Mouse (Mus musculus) adrenal gland, adult 2 months (tissue): ENCODE measurements around the gene Bcar3. TPM values are rescaled to one million over a fixed set of nuclear protein-coding genes. Genes with fewer than 3 reads are reported as not detected.

ENCODE experiments used
- DNase-seq: peaks from one replicate; pipeline ENCODE4 v3.0.0; 2021
- polyA plus RNA-seq: library from polyadenylated mRNA; depleted of rRNA; stranded (reverse); fragments of >200 nt; gene quantifications from 2 replicates; pipeline ENCODE4 v1.2.3, GENCODE M21; 2012
- total RNA-seq, 2 experiments: library from RNA; stranded (reverse); gene quantifications; 2 replicates each; pipeline ENCODE4 v1.2.3; 2021

Bcar3 gene
- total and polyA plus RNA-seq, 3 experiments = 51.6 to 128 (median 63.5) TPM

DNA sequence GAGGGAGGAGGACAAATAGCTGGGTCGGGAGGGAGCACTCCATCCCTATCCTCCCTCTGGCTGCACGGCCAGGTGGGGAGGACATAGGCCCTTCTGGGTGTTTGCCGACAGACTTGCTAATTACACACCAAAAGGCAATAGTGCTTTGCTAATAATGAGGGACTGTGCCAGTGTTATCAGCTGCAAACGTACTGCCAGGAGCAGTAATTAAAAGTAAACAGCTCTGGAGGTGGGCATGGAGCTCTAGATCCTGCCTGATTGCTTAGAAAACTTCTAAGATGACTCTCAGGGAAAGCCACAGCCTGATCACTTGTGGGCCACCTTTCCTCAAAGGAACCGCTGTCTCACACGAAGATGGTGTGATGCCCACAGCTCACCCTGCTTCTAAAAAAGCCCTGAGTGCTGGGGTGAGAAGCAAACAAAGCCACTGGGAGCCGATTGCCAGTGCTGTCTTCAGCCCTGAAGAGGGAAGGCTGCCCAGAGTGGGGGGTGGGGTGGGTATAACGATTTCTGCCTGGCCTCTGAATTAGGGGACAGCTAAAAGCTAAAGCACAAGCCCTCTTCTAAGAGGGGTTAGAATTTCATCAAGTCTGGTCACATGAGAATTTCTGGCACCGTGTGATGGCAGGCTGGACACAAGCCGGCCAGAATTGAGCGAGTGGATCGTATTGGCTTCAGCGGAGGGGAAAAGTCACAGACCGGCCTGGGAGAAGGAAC lies 189.3 kb downstream of the Bcar3 start:
- DNase-seq = peak; percentile 59

- DNase-seq = no peak
Measured at GRCm38 (mm10) chr3:122483783-122484130, 189.8 kb downstream of the Bcar3 start.

- no peak for DNase-seq
Measured at GRCm38 (mm10) chr3:122484301-122484700, 190.4 kb downstream of the Bcar3 start.

DNA sequence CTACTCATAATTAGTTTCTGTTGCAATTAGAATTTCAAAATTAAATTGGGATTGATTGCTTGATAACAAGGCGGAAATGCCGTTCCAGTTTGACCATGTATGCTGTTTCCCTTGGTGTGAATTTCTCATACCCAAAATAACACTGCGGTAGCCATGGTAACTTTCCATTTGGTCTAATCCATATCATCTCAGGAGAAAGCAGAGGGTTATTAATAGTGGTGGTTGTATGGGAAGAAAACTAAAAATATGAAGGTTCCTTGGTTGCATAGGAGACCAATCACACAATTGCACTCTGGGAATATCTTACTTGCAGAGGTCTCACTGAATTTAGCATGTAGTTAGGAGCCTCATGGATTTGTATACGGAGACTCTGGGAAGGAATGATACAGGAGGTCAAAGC lies 191.8 kb downstream of the Bcar3 start:
- no peak for DNase-seq

DNA sequence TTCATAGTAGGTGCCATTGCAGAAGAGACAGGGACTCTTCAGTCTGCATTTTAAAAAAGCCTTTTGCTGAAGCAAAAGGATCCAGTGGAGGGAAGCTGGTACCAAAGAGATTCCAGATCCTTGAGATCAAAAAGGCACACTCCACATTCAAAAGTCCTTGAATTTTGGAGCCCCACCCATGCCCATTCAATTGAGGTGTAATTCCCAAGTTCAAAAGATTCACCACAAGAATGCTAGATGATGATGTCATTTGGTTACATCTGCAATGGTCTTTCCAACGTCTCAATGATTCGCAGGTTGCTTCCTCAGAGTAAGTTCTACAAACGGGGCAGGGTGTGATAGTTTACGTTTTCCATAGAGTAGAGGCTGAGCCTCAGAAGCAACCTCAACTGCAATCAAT lies 192.3 kb downstream of the Bcar3 start:
- DNase-seq = no peak

- DNase-seq = no peak
Measured at GRCm38 (mm10) chr3:122488051-122488754, 194.3 kb downstream of the Bcar3 start.

- no peak for DNase-seq
Measured at GRCm38 (mm10) chr3:122490574-122490973, 196.6 kb downstream of the Bcar3 start.

GRCm38 (mm10) chr3:122492006-122492405 lies 198.1 kb downstream of the Bcar3 start:
- DNase-seq = no peak

GRCm38 (mm10) chr3:122492872-122493615 lies 199.1 kb downstream of the Bcar3 start:
- DNase-seq = no peak

DNA sequence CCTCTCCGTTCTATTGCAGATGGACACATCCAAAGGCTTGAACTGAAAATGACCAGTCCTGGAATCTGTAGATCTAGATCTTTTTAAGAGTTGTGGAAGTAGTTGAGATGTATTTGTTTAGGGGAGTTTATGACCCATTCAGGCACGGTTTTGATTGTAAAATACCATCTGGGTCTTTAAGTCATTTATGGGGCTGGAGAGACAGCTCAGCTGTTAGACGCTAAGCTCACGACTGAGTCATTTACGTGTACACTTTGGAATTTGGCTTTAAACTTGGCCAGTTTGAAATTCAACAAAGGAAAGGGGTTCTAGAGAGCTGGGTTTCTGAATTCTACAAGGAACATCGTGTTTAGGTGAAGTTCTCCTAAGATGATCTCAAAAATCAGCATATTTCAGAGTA lies 200.8 kb downstream of the Bcar3 start:
- no peak for DNase-seq

DNA sequence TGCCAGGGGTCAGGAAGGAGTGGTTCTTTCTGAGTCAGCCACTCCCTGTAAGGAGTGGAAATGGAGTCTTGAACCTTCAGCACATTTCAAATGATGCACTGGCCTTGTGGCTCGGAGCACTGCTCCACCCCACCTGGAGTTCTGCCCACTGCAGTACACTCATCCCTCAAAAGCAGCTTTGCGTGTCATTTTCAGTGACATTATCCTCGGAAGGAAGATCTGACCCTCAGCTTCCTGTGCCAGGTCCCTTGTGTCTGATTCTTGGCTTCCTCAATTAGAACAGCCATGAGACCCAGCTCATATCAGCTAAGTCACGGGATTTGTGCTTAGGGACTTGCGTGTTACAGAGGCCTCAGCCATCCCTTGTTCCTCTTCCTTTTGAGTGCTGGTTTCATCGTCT lies 203.9 kb downstream of the Bcar3 start:
- DNase-seq = peak; percentile 88

DNA sequence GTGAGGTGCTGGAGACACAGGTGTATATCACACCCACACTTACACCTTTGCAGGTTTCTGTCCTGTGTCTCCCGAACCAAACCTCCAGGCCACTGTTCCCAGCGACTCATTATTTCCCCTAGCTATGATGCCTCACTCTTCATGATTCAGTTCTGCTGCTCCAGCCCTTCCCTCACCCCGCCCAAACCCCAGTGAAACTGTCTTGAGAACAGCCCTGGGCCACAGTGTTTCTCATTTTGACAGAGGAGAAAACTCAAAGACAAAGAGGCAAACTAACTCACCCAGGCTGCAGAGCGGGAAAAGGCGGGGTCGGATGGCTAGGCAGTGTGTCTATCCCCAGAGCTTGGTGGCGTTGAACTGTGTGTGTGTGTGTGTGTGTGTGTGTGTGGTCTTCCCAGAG lies 204.6 kb downstream of the Bcar3 start:
- DNase-seq = peak; percentile 42

DNA sequence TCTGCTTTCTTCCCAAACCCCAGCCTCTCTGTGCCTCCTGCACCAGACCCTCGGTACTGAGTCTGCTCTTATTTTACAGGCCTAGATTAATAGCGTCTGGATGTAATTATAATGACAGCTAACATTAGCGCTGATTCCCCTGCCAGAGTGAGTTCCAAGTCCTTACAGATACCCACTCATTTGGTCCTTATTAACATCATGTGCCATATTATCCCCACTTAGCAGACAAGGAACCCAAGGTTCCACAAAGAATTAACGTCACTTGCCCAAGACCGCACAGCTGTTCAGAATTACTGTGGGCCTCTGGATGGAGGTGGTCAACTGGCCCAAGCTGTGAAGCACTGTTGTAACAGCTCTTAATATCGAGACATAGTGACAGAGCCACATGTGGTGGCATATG lies 205.7 kb downstream of the Bcar3 start:
- no peak for DNase-seq

DNA sequence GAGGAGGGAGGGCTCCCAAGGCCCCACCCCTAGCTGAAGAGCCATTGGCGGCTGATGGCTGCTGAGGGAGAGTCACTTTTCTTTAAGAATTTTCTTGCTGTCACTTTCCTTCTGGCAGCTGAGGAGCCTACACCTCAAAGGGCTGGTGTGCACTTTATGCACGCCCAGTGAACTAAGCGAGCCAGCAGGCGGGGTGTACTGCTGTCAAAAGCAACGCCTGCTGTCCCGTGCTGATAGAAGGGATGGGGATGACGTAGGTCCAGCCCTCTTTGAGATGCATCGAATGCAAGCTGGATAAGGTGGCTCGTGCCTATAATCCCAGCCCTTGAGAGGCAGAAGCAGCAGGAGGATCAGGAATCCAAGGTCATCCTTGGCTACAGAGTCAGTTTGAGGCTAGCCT lies 207.0 kb downstream of the Bcar3 start:
- no peak for DNase-seq

GRCm38 (mm10) chr3:122506343-122506916 lies 212.5 kb downstream of the Bcar3 start:
- no peak for DNase-seq

DNA sequence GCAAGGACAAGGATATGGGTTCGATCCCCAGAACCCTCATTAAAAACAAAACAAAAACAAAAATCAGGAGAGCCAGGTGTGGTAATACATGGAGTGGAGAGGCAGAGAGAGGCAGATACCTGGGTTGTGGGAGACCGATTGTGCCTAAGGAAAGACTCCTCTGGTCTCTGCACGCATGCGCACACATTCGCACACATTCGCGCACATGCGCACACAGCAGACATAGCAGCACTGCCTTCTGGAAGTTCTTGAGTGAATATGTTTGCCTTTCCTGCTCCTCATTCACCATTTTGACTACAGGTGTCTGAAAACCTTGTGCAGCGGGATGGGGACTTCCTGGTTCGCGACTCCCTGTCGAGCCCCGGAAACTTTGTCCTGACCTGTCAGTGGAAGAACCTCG lies 213.9 kb downstream of the Bcar3 start:
- no peak for DNase-seq

DNA sequence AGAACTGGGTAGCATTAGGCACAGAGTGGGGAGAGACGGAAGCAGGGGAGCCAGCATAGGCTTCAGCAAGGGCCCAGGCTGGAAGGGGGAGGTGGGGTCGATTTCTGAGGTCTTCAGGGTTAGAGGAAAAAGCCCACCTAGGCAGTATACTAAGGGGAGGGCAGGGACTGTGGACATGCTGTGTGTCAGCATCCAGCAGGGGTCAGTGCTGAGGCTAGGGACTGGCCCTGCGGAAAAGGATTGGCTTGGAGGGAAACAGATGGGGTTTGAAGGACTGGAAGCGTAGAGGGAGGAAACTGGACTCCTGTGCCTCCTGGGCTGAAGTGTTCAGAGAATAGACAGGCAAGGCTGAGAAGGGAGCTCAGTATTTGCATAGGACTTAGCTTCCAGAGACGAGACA lies 215.1 kb downstream of the Bcar3 start:
- DNase-seq = peak; percentile 70

DNA sequence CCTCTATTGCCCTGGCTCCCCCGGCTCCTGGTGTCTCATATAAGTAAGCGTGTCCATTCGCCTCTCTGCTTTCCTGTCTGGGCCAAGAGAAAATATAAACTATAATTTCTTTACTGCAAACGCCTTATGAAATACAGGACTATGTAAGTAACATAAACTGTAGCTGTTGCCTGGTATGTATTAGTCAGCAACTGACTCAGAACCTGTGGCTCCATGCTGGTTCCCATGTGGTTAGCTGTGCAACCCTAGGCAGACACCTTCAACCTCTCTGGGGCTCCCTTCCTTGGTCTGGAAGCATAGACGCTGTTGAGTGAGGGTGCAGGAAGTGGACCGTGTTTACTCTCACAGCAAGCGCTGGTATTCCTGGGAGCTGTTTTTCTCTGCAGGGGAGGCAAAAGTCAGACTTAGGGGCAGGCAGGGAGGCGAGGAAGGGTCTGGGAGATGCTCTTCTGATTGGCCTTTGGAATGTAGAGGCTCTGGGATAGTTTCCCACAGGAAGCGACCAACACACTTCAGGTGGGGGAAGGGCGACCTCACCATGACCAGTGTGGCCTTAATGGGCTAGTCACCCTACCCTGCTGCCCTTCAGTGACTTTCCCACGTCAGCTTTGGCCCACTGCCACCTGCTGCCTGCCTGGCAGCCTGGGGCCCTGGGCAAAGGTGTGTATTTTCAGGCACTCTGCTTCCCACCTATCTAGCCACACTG lies 215.8 kb downstream of the Bcar3 start:
- DNase-seq = peak; percentile 90

DNA sequence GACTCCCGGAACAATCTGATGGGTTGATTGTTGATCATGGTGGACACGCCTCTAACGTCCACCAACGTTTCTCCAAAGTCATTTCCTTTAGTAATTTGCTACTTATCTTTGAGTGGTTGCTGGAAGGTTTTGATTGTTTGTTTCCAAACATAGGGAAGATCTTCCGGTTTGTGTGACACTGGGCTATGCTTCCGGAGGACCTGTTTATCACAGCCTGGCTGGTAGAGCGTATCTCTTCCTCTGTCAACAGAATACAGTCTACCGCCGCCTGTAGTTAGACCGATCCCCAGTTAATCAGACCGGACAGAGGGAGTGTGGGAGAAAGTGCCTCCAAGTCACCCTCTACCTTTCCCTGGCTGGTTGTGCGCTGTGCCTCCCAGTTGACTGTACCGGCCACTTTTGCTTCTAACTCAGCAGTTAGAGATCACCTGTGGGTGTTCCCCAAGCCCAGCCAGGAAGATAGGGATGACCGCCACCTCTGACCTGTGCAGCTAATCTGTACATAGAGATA lies 216.4 kb downstream of the Bcar3 start:
- DNase-seq = no peak

DNA sequence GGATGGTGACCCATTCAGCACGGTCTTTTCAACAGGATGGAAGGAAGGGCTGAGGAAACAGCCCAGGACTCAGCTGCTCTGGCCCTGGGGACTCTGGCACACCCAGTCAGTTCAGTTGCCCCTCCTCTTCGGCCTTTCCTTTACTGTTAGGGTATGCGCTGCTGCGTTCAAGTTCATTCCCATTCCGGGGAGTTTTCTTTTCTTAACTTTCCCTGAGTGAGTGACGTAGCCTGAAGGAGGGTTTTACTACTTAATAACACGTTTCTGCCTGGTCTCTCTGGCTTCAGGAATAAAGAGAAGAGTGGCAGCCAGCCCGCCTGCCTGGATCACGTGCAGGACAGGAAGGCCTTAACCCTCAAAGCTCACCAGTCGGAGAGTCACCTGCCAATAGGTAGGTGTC lies 217.0 kb downstream of the Bcar3 start:
- no peak for DNase-seq

DNA sequence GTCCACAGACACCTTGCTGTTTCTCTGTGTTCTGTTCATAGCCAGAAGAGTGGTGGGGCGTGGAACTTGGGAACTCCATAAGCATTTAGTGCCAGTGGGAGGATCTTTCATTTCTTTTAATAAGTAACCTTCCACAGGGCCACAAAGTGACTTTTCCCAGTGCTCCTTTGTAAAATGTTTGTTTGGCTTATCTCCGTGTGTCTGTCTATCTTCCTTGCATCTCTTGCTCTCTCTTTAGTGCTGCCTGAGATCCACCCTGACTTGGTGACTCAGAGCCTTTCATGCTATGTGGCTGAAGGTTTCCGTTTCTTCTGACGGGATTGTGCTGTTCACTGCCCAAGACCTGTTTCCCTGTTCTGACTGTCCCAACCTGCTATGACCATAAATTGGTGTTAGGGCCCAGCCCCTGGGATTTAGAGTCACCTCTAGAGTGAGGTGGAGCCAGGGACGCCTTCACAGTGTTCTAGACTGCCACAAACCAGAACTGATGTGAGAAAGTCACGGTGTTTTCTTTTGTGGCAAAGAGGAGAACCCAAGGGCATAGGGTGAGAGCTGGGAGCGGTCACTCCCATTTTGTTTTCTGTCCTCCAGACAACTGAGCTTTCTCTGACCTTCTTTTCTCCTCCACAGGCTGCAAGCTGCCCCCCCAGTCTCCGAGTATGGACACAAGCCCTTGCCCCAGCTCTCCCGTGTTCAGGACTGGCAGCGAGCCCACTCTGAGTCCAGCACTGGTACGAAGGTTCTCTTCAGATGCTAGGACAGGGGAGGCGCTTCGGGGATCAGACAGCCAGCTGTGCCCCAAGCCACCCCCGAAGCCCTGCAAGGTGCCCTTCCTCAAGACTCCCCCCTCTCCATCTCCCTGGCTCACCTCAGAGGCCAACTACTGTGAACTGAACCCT lies 218.0 kb downstream of the Bcar3 start:
- peak; percentile 42 for DNase-seq
